Mouse (Mus musculus) stomach, postnatal 0 days (tissue): ENCODE results near the gene Irx5.

Experiments used
- CTCF ChIP-seq: IDR thresholded peaks from 2 replicates; pipeline ENCODE4 v1.5.1; 2016; ENCODE audit warnings: antibody characterized with exemption, low read depth, mild to moderate bottlenecking, moderate library complexity
- EP300 ChIP-seq: optimal IDR thresholded peaks from 2 replicates; pipeline ENCODE3; 2016; ENCODE audit warnings: antibody characterized with exemption

DNA sequence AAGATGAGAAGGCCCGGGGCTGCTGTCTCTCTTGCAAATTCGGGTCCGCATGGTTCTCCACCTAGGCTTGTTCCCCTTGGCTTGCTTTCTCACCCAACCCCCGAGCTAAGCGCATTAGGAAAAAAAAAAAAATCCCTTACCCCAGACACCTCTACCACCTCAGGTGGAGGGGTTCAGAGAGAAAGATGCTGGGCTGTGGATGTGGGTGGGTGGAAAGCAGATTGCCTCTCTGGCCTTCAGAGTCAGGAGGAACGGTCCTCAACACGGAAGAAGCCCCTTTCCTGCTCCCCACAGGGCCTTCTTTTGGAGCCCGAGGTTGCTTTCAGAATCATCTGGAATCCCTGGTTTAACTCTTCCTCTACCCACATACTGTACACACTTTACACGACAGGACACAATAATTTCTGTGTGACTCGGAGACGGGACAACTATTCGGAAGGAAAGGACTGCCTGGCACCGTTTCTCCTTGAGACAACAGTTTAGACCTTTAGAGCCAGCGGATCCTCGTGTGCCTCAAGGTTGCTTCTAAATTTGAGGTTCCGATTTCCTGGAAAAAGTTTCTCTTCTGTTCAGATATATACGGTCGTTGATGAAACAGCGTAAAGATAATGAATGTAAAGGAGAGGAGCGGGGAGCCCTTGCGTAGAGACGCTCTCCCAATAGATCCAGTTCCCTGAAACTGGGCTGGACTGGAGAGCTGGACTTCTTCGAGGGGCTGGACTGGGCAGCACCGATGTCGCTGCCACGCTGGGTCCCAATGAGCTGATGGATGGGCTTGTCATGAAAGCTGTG is 8.7 kb downstream of the Irx5 start:
- TF ChIP-seq CTCF: no peak
- TF ChIP-seq EP300: no peak
